In the genomic region with DNA sequence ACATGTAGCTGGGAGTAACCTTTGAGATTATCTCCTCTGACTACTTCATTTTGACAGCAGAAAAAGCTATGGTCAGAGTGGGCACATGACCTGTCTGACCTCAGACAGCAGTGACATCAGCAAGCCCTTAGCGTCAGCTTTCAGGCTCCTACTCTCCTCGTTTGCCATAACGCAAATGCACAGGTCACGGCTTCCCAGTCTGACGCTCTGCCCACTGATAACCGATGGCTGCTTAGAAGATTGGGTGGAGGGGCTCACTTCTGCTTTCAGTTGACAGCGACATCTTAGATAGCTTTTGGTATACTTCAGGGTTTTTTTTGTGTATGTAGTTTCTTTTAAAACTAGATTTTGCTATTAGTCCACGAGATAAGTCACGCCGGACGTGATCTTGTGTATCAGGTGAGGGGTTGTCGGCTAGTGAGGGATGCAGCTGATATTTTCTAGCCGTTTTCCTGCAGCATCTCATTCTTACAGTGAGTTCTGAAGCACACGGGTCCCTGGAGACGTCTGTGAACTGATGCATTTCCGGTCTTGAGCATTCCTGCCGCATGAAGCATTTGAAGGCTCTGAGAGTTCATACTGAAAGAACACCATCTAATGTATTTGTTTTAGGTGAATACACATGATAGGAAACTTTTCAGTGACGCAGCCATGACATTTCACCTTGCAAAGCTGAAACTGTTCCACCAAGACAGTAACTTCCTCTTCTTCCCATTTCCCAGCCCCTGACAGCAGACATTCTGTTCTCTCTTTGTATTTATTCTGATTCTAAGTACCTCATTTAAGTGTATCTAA, we compare ENCODE assay signal across 10 mouse cellular contexts. TPM values are rescaled to one million over a fixed set of nuclear protein-coding genes. Genes with fewer than 3 reads are reported as not detected.
DNase-seq lines count a peak whose midpoint lies in the region; ATAC-seq lines count a peak whose summit lies in the region.
"Had no signal": no experiment of that assay in that cellular context is flagged by ENCODE, and none has a peak within 500 bp of the region (broad histone marks: within the 10 kb centered on the region; RNA-seq: fewer than 3 reads in every experiment).

No protein-coding gene starts in this region.

- no peak for ATAC-seq in heart, embryonic 13.5 days (ENCODE audit: extremely low read depth, insufficient number of reproducible peaks, low FRiP score, low TSS enrichment)

- H3K9ac ChIP-seq in heart, embryonic 13.5 days: no peak overlapping the region
- H3K9ac ChIP-seq: heart, embryonic 15.5 days had no signal

- no peaks in the 10 kb centered on the region for H3K9me3 ChIP-seq in heart, embryonic 13.5 days
- H3K9me3 ChIP-seq in heart, embryonic 10.5 days: no peaks in the 10 kb centered on the region
- no peaks in the 10 kb centered on the region for H3K9me3 ChIP-seq in megakaryocyte, embryonic 14.5 days
- H3K9me3 ChIP-seq: heart, embryonic 15.5 days had no signal

- peak overlapping the region; percentile 17; the same call in 1 of the 2 replicates for H3K27ac ChIP-seq in heart, embryonic 13.5 days (replicated peaks)
- no peak overlapping the region; the same call in 1 of the 2 replicates for H3K27ac ChIP-seq in heart, embryonic 10.5 days
- H3K27ac ChIP-seq: heart, embryonic 15.5 days had no signal

- no peak for DNase-seq in heart, embryonic 10.5 days (ENCODE audit: low spot score)
- DNase-seq in A20 (ENCODE audit: low read depth, low spot score): peak; percentile 83
- peak; percentile 16 for DNase-seq in T-cell, adult 2 months (ENCODE audit: low spot score)
- no peak for DNase-seq in left cerebral cortex, adult 11 months (ENCODE audit: low spot score)
- no peak for DNase-seq in left cerebral cortex, adult 18-20 months (ENCODE audit: low spot score in 2 of 2)
- no peak for DNase-seq in cerebellum, postnatal 14 days
- DNase-seq: thymus, postnatal 14 days had no signal

- 48% methylated on average over 18 of the region's 18 CpGs for WGBS in heart, embryonic 13.5 days
- WGBS in heart, embryonic 10.5 days: 53% methylated on average over 18 of the region's 18 CpGs

- no peaks in the 10 kb centered on the region for H3K27me3 ChIP-seq in heart, embryonic 13.5 days (replicated peaks)
- no peaks in the 10 kb centered on the region for H3K27me3 ChIP-seq in heart, embryonic 10.5 days (ENCODE audit: insufficient read depth, poor library complexity, severe bottlenecking)
- H3K27me3 ChIP-seq in megakaryocyte, embryonic 14.5 days (replicated peaks): no peaks in the 10 kb centered on the region
- H3K27me3 ChIP-seq: heart, embryonic 15.5 days had no signal

- no peaks in the 10 kb centered on the region for H3K36me3 ChIP-seq in heart, embryonic 13.5 days
- H3K36me3 ChIP-seq in heart, embryonic 10.5 days: no peaks in the 10 kb centered on the region
- peaks cover 65% of the 10 kb centered on the region for H3K36me3 ChIP-seq in megakaryocyte, embryonic 14.5 days (replicated peaks; ENCODE audit: low read length)
- H3K36me3 ChIP-seq: heart, embryonic 15.5 days had no signal

- peaks cover 65% of the 10 kb centered on the region for H3K4me1 ChIP-seq in heart, embryonic 13.5 days
- peaks cover 53% of the 10 kb centered on the region for H3K4me1 ChIP-seq in heart, embryonic 10.5 days
- H3K4me1 ChIP-seq in megakaryocyte, embryonic 14.5 days: peaks cover 95% of the 10 kb centered on the region

- peak overlapping the region; percentile 27 for H3K4me2 ChIP-seq in heart, embryonic 13.5 days
- H3K4me2 ChIP-seq: heart, embryonic 15.5 days had no signal

- no peak overlapping the region for H3K4me3 ChIP-seq in heart, embryonic 13.5 days
- H3K4me3 ChIP-seq in heart, embryonic 10.5 days: no peak overlapping the region
- peak overlapping the region; percentile 34 for H3K4me3 ChIP-seq in megakaryocyte, embryonic 14.5 days (replicated peaks)
- H3K4me3 ChIP-seq: heart, embryonic 15.5 days had no signal

RNA-seq across cellular contexts. Expression of a gene that starts 44.4 kb away (rescaled TPM):
- polyA plus RNA-seq in heart, embryonic 13.5 days (2015; fragmentation: Nextera tagmentation; extraction: Ambion mirVana): 11.2 and 13.3 TPM in 2 replicates
- polyA plus RNA-seq in heart, embryonic 10.5 days (2016; fragmentation: Nextera tagmentation; extraction: Ambion mirVana): 12.9 and 20.8 TPM in 2 replicates
- polyA plus RNA-seq in megakaryocyte, embryonic 14.5 days (2012; ENCODE audit: insufficient read depth, low replicate concordance): 43.3 and 55.0 TPM in 2 replicates
- 100 to 1,000 TPM; 107 TPM for total RNA-seq in left cerebral cortex, adult 18-20 months (2021)

Comparison
In these comparisons a context has a peak if more than half of its experiments do, and no peak if none do; other contexts are left out.
1. DNase-seq: peak in A20 (single experiment) and T-cell, adult 2 months (single experiment); none in heart, embryonic 10.5 days (single experiment), left cerebral cortex, adult 11 months (single experiment), left cerebral cortex, adult 18-20 months (0 of 2) and cerebellum, postnatal 14 days (0 of 2).